Mouse (Mus musculus) hindbrain, embryonic 16.5 days (tissue): Measurements from ENCODE around the gene Gdpd1. TPM values are rescaled to one million over a fixed set of nuclear protein-coding genes. Genes with fewer than 3 reads are reported as not detected.

Source experiments
- ATAC-seq: fragments of 200-750 bp; cut with Nextera tagmentation; 2 replicates; pipeline ENCODE4 v1.8.0; 2017; ENCODE audit warnings: moderate TSS enrichment, moderate library complexity
- H3K27ac ChIP-seq: fragments of 300-500 bp; sonication (generic); 2 replicates; pipeline ENCODE4 v1.5.1; 2014; ENCODE audit warnings: low read depth, mild to moderate bottlenecking, control low read depth, low read length, moderate library complexity
- H3K27me3 ChIP-seq: fragments of 300-500 bp; sonication (generic); replicated peaks from 2 replicates; pipeline ENCODE4 v1.6.1; 2014; ENCODE audit warnings: low read length; ENCODE audit not compliant: control insufficient read depth, insufficient read depth
- H3K36me3 ChIP-seq: fragments of 300-500 bp; sonication (generic); 2 replicates; pipeline ENCODE4 v1.6.1; 2014; ENCODE audit warnings: mild to moderate bottlenecking, low read length, moderate library complexity, mixed read lengths; ENCODE audit not compliant: control insufficient read depth, insufficient read depth
- H3K4me1 ChIP-seq: fragments of 300-500 bp; sonication (generic); 2 replicates; pipeline ENCODE4 v1.6.1; 2014; ENCODE audit warnings: low read depth, low read length; ENCODE audit not compliant: control insufficient read depth, insufficient read depth
- H3K4me2 ChIP-seq: fragments of 300-500 bp; sonication (generic); 2 replicates; pipeline ENCODE4 v1.6.1; 2014; ENCODE audit warnings: mild to moderate bottlenecking, low read length, control low read depth, moderate library complexity
- H3K4me3 ChIP-seq: fragments of 300-500 bp; sonication (generic); 2 replicates; pipeline ENCODE4 v1.5.1; 2014; ENCODE audit warnings: mild to moderate bottlenecking, low read length, control low read depth, moderate library complexity
- H3K9ac ChIP-seq: fragments of 300-500 bp; sonication (generic); 2 replicates; pipeline ENCODE4 v1.6.1; 2014; ENCODE audit warnings: low read depth, mild to moderate bottlenecking, control low read depth, low read length, moderate library complexity
- H3K9me3 ChIP-seq: fragments of 300-500 bp; sonication (generic); 2 replicates; pipeline ENCODE4 v1.6.1; 2014; ENCODE audit warnings: mild to moderate bottlenecking, low read length, moderate library complexity; ENCODE audit not compliant: control insufficient read depth
- WGBS: fragments of 180-500 bp; shearing (Covaris S2); extraction: QIAGEN DNeasy Blood & Tissue Kit; methylation state at CpG from one replicate; pipeline ENCODE4 v1.1.7; 2014; 5-methylcytosine and 5-hydroxymethylcytosine counted together
- polyA plus RNA-seq: library from polyadenylated mRNA; unstranded; fragments of >200 nt; fragmentation: Nextera tagmentation; extraction: Ambion mirVana; gene quantifications from 2 replicates; pipeline ENCODE4 v1.2.1, GENCODE M21; 2015

The Gdpd1 gene
- polyA plus RNA-seq, 1 experiment from 2014 or later = 165 TPM

DNA sequence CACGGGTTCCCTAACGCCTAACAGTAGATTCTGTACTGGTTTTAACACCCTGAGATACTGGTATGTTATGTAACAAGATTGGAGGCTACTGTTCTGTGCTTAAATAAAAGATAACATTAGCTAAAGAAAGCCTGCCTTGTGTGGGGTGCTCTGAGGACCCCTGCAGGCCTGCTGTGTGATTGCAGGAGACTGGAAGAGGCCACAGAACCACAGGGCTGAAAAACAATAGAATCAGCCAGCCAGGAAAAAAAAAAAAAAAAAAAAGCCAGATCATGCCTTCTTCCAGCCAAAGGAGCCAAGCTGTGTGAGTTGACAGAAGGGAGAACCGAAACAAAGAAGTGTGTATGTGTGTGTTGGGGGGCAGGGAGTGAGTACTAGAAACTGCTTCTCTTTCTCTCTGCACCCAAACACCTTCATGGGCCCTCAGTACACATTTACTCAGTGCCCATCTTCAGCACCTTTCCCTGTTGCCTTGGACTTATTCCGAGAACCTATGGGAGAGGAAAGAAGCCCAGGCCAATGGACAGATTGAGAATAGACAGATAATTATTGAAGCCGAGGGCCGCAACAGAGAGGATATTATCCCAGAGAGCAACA, 78.1 kb downstream of the Gdpd1 start:
- Histone ChIP-seq H3K9me3 (no peaks in the 10 kb centered on the region), H3K4me3 (no peak overlapping the region), H3K27ac (peak overlapping the region; percentile 57), H3K4me1 (peaks cover 16% of the 10 kb centered on the region), H3K36me3 (no peaks in the 10 kb centered on the region), H3K27me3 (no peaks in the 10 kb centered on the region), H3K4me2 (no peak overlapping the region), H3K9ac (peak overlapping the region; percentile 26; the same call in 1 of the 2 replicates)
- no peak for ATAC-seq
- 23% methylated on average over 6 of the region's 6 CpGs for WGBS

DNA sequence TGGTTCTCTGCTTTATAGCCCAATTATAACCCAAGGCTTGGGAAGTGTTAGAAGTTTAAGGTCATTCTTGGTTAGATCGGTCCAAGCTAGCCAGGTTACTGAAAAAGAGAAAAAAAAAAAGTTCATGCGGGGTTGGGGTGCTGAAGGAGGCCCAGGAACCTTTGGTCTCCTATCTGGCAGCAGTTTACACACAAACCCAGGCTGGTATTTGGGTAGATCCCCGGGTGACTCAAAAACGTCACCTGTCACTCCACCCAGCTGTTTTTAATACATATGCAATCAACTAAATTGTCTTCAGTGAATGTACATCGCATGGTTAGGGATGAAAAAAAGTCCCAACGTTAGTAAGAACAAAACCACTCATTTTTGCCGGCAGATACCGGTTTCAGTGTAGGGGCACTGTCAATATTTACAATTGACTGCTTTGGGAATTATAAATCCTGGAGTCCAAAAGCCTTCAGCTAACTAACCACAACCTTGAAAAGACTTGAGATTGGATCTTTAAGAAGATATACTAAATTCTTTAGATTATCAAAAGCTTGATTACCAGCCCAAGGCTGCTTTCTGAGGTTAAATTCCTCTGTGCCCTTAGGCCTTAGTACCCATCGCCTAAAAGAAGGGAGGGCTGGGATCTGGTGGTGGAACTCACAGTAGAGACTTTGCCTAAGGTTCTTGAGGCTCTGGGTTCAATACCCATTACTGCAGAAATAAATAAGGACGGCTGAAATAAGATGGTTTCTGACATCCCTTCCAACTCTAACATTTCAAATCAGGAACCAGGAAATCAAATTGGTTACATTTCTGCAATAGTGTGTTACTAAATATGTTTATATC, 78.9 kb downstream of the Gdpd1 start:
- peaks cover 23% of the 10 kb centered on the region for H3K4me1 ChIP-seq
- no peak overlapping the region for H3K4me2 ChIP-seq
- no peak for ATAC-seq
- no peak overlapping the region for H3K9ac ChIP-seq
- no peak overlapping the region for H3K4me3 ChIP-seq
- no peaks in the 10 kb centered on the region for H3K36me3 ChIP-seq
- no peak overlapping the region for H3K27ac ChIP-seq
- H3K9me3 ChIP-seq = no peaks in the 10 kb centered on the region
- H3K27me3 ChIP-seq = no peaks in the 10 kb centered on the region
- 45% methylated on average over 10 of the region's 10 CpGs for WGBS

DNA sequence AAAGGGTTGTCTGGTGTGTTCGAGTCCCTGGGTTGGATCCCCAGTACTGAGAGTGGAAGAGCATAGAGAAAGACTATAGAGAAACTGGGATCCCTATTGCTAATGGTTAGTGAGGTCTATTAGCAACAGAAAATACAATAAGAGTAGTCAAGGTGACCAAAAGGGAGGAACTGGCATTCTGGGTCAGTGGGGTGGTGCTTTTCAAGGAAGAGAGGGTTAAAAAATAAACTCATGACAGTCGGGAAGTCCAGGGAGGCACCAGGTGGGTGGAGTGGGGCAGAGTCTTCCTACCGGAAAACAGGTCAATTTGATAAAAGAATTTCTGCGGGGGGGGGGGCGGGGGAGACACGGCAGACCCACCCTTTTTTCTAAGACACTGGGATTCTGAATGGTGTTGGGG, 79.5 kb downstream of the Gdpd1 start:
- ATAC-seq = no peak
- 10% methylated on average over 6 of the region's 6 CpGs for WGBS
- no peaks in the 10 kb centered on the region for H3K27me3 ChIP-seq

DNA sequence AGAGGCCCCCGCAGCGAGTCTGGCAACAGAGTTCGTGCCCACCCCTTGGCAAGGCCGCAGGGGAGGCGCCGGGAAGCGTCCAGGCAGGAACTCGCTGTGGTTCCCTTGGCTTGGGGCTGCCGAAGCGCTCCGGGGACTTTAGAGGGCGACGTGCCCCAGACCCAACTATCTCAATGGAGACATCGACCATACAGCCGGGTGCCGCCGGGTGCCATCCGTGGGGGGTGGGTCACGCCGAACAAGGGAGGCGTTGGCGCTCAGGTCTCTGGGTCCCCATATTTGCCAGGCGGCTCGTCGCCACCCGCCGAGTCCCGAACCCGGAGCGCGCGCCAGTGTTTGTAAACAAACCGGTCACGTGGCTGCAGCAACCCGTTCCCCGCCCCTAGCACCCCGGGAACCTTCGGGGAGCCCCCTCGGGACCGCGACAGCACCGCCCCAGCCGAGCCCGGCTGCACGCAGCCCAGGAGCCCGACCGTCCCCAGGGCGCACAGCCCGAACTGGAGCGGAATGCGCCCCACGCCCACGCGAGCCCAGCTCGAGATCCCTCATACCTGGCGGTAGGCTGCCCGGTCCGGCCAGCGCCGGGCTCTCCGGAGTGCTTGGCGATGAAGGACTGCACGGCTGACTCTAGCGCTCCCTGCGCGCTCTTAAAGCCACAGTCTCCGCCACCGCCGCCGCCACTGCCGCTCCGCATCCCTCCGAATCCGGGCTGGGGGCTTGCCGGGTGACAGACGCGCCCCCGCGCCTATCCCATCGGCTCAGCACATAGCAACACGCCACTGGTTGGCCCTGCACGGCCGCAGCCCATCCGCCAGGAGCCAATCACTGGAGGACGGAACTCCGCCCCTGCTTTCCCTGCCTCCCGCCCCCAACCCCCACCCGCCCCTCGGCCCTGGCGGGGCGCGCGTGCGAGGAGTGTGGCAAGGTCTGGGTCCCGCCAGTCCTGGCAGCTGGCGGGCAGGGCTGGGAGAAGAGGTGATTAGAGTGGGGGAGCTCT, 80.5 kb downstream of the Gdpd1 start, which contains the start of gene Ypel2:
TSS of gene Ypel2 (minus strand) at position 667 of the 997 bp plus-strand sequence.
- Histone ChIP-seq H3K27ac (peak within 1 kb of the TSS; percentile 91), H3K27me3 (no peaks in the 10 kb centered on the region), H3K9me3 (no peaks in the 10 kb centered on the region), H3K4me1 (peaks cover 28% of the 10 kb centered on the region), H3K4me2 (peak within 1 kb of the TSS; percentile 80), H3K9ac (peak within 1 kb of the TSS; percentile 81), H3K36me3 (no peaks in the 10 kb centered on the region), H3K4me3 (peak within 1 kb of the TSS; percentile 100)
- WGBS = under 1% methylated on average over 87 of the region's 96 CpGs
- peak; percentile 100 for ATAC-seq

More for the DNA sequence above, 79.5 kb downstream of the Gdpd1 start:
- Histone ChIP-seq H3K4me3 (no peak overlapping the region; the same call in 1 of the 2 replicates), H3K9me3 (no peaks in the 10 kb centered on the region), H3K27ac (no peak overlapping the region; the same call in 1 of the 2 replicates), H3K9ac (peak overlapping the region; percentile 60; the same call in 1 of the 2 replicates), H3K4me1 (peaks cover 26% of the 10 kb centered on the region), H3K4me2 (peak overlapping the region; percentile 80), H3K36me3 (no peaks in the 10 kb centered on the region)

DNA sequence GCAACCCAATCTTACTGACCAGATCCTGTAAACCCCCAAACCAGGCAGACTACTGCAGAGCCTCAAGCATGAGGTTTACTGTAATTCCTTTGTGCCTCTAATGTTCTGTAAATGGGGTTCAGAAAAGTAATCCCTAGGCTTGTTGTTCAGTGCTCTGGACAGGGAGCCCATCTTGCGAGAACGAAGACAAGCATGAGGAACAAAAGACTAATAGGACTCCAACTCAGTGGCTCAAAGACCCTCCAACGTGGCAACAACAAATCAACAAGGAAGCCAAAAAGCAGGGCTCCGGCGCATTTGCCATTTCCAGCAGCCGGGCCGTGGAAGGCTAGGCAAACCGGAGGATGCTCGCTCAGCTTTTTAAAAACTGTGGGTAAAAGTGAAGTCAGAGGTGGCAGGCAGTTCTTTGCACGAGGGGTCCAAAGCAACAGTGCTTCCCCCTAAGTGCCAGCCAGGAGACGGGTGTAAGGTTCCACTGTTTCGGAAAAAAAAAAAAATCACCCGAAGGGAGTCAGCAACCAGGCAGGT, 81.3 kb downstream of the Gdpd1 start:
- Histone ChIP-seq H3K9ac (peak overlapping the region; percentile 81), H3K27me3 (no peaks in the 10 kb centered on the region), H3K4me2 (peak overlapping the region; percentile 80), H3K4me3 (peak overlapping the region; percentile 100), H3K9me3 (no peaks in the 10 kb centered on the region), H3K36me3 (no peaks in the 10 kb centered on the region), H3K4me1 (peaks cover 28% of the 10 kb centered on the region), H3K27ac (peak overlapping the region; percentile 91)
- WGBS = 2% methylated on average over 13 of the region's 13 CpGs
- ATAC-seq = no peak

DNA sequence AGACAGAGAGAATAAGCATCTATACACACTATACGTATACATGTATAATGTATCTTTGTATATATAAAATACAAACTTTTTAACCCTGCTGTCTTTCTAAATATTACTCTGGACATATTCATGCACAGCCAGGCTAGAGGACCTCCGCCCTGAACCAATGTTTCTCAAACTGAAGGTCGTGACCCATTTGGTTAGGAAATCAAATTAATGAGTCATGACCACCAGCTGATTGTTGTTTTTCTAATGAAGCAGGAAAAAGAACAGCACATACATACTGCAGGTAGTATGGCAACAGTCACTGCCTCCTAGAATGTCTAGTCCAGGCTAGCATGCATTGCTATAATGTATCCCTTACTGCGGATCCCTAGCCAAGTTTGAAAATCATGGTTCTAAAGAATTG, 82.6 kb downstream of the Gdpd1 start:
- H3K27ac ChIP-seq = no peak overlapping the region
- peaks cover 28% of the 10 kb centered on the region for H3K4me1 ChIP-seq
- no peaks in the 10 kb centered on the region for H3K9me3 ChIP-seq
- H3K4me3 ChIP-seq = no peak overlapping the region
- H3K27me3 ChIP-seq = no peaks in the 10 kb centered on the region
- H3K9ac ChIP-seq = no peak overlapping the region
- no peaks in the 10 kb centered on the region for H3K36me3 ChIP-seq
- WGBS = 76% methylated on average over 4 of the region's 4 CpGs
- no peak overlapping the region; the same call in 1 of the 2 replicates for H3K4me2 ChIP-seq
- no peak for ATAC-seq

DNA sequence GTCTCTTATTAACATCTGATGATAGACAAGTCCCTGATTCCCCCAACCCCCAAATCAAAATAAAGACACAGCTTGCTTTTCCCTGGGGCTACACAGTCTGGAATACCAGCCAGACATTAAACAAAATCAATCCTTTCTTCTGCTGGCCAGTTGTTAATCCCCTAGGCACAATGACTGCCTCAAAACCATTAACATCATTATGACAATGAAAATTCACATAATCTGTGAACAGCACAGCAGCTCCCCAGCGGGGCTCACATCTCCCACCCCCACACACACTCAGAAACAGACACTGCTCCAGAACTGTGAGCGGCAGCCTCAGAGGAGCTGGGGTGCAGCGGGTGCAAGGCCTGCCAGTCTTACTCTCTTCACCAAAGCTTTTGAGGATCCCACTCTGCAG, 83.6 kb downstream of the Gdpd1 start:
- no peaks in the 10 kb centered on the region for H3K9me3 ChIP-seq
- H3K27ac ChIP-seq = peak overlapping the region; percentile 29; the same call in 1 of the 2 replicates
- no peak overlapping the region for H3K4me3 ChIP-seq
- WGBS = 46% methylated on average over 3 of the region's 3 CpGs
- H3K4me1 ChIP-seq = peaks cover 24% of the 10 kb centered on the region
- no peaks in the 10 kb centered on the region for H3K36me3 ChIP-seq
- ATAC-seq = no peak
- H3K9ac ChIP-seq = peak overlapping the region; percentile 27
- peak overlapping the region; percentile 1; the same call in 1 of the 2 replicates for H3K4me2 ChIP-seq
- H3K27me3 ChIP-seq = no peaks in the 10 kb centered on the region

DNA sequence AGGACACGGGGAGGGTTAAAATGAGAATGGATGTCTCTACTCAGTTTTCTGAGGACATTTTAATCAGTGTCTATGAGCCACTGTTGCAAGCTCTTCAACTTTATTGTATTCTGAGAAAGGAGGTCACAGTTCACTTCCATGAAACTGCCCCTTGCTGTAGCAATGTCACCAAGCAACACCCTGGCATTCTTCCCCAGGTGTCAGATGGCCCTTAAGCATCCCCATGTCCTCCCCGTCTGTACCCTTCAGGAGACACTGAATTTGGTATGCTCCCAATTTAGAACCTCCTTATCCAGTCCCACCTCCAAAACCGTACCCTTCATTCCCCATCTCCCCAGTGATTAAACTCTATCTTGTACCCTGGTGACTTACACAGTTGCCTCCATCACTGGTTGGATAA, 88.9 kb downstream of the Gdpd1 start:
- Histone ChIP-seq H3K27ac (no peak overlapping the region), H3K4me2 (no peak overlapping the region), H3K4me1 (peaks cover 5% of the 10 kb centered on the region), H3K27me3 (no peaks in the 10 kb centered on the region), H3K4me3 (no peak overlapping the region), H3K9me3 (no peaks in the 10 kb centered on the region), H3K9ac (no peak overlapping the region), H3K36me3 (no peaks in the 10 kb centered on the region)
- ATAC-seq = no peak
- 63% methylated on average over 3 of the region's 3 CpGs for WGBS
